Mouse (Mus musculus) forebrain, embryonic 11.5 days (tissue): Measurements from ENCODE around the gene Prm3. TPM values are rescaled to one million over a fixed set of nuclear protein-coding genes. Genes with fewer than 3 reads are reported as not detected.
"Not testable (repeated sequence)": the region's sequence is repeated elsewhere in the genome, so short reads cannot be mapped to it uniquely, and the experiment has no call there.

Experiments used
- ATAC-seq: fragments of 200-750 bp; cut with Nextera tagmentation; replicated peaks from 2 replicates; pipeline ENCODE4 v1.8.0; 2017; ENCODE audit warnings: moderate TSS enrichment; ENCODE audit not compliant: low FRiP score
- DNase-seq: peaks from one replicate; pipeline ENCODE4 v3.0.0-alpha.2; 2017; ENCODE audit warnings: low spot score
- H3K27ac ChIP-seq: fragments of 300-500 bp; sonication (generic); 2 replicates; pipeline ENCODE4 v1.5.1; 2014; ENCODE audit warnings: low read depth, low read length
- H3K27me3 ChIP-seq: fragments of 300-500 bp; sonication (generic); 2 replicates; pipeline ENCODE4 v1.6.1; 2014; ENCODE audit warnings: mild to moderate bottlenecking, low read length, mixed read lengths; ENCODE audit not compliant: control insufficient read depth, insufficient read depth
- H3K36me3 ChIP-seq: fragments of 300-500 bp; sonication (generic); 2 replicates; pipeline ENCODE4 v1.6.1; 2014; ENCODE audit warnings: mild to moderate bottlenecking, low read length, moderate library complexity, mixed read lengths; ENCODE audit not compliant: control insufficient read depth, insufficient read depth
- H3K4me1 ChIP-seq: fragments of 300-500 bp; sonication (generic); replicated peaks from 2 replicates; pipeline ENCODE4 v1.6.1; 2014; ENCODE audit warnings: low read length, mixed read lengths; ENCODE audit not compliant: control insufficient read depth, insufficient read depth
- H3K4me2 ChIP-seq: fragments of 300-500 bp; sonication (generic); 2 replicates; pipeline ENCODE4 v1.6.1; 2014; ENCODE audit warnings: low read depth, mild to moderate bottlenecking, low read length, moderate library complexity, mixed read lengths; ENCODE audit not compliant: severe bottlenecking
- H3K4me3 ChIP-seq: fragments of 300-500 bp; sonication (generic); 2 replicates; pipeline ENCODE4 v1.5.1; 2014; ENCODE audit warnings: low read depth, low read length
- H3K9ac ChIP-seq: fragments of 300-500 bp; sonication (generic); 2 replicates; pipeline ENCODE4 v1.6.1; 2014; ENCODE audit warnings: low read length
- H3K9me3 ChIP-seq: fragments of 300-500 bp; sonication (generic); 2 replicates; pipeline ENCODE4 v1.6.1; 2016; ENCODE audit warnings: low read length, mixed read lengths; ENCODE audit not compliant: control insufficient read depth
- WGBS: fragments of 180-500 bp; shearing (Covaris S2); extraction: QIAGEN DNeasy Blood & Tissue Kit; methylation state at CpG from one replicate; pipeline ENCODE4 v1.1.7; 2014; 5-methylcytosine and 5-hydroxymethylcytosine counted together
- polyA plus RNA-seq: library from polyadenylated mRNA; unstranded; fragments of >200 nt; fragmentation: Nextera tagmentation; extraction: Ambion mirVana; gene quantifications from 2 replicates; pipeline ENCODE4 v1.2.1, GENCODE M21; 2014

Prm3 gene
- polyA plus RNA-seq, 1 experiment from 2014 or later, result not detected

- no peak for ATAC-seq
- WGBS, result 80% methylated on average over 4 of the region's 4 CpGs
Measured at GRCm38 (mm10) chr16:10813726-10814125, 23.0 kb upstream of the Prm3 start.

GRCm38 (mm10) chr16:10812865-10813371 lies 22.2 kb upstream of the Prm3 start, which contains the start of gene Gm11172:
Gene Gm11172, plus strand, starts transcription at chr16:10812915.
- Histone ChIP-seq H3K9me3 (no peaks in the 10 kb centered on the region), H3K9ac (no peak within 1 kb of the TSS), H3K36me3 (no peaks in the 10 kb centered on the region), H3K4me3 (no peak within 1 kb of the TSS), H3K4me2 (no peak within 1 kb of the TSS), H3K27ac (no peak within 1 kb of the TSS), H3K4me1 (no peaks in the 10 kb centered on the region), H3K27me3 (no peaks in the 10 kb centered on the region)
- no peak for ATAC-seq
- DNase-seq, result no peak
- WGBS, result 95% methylated on average over 2 of the region's 2 CpGs

More at GRCm38 (mm10) chr16:10813726-10814125, 23.0 kb upstream of the Prm3 start:
- Histone ChIP-seq H3K9me3 (no peaks in the 10 kb centered on the region), H3K4me3 (no peak overlapping the region), H3K4me2 (no peak overlapping the region), H3K27me3 (no peaks in the 10 kb centered on the region), H3K36me3 (no peaks in the 10 kb centered on the region), H3K4me1 (no peaks in the 10 kb centered on the region), H3K9ac (no peak overlapping the region), H3K27ac (no peak overlapping the region)
- DNase-seq, result no peak

GRCm38 (mm10) chr16:10810376-10810775 lies 19.7 kb upstream of the Prm3 start:
- 93% methylated on average over 1 of the region's 1 CpGs for WGBS
- no peaks in the 10 kb centered on the region for H3K27me3 ChIP-seq
- no peak overlapping the region for H3K27ac ChIP-seq
- H3K4me2 ChIP-seq, result no peak overlapping the region
- DNase-seq (no peak), ATAC-seq (no peak)
- H3K4me3 ChIP-seq, result no peak overlapping the region
- H3K9ac ChIP-seq, result no peak overlapping the region
- H3K36me3 ChIP-seq, result no peaks in the 10 kb centered on the region
- H3K9me3 ChIP-seq, result no peaks in the 10 kb centered on the region
- no peaks in the 10 kb centered on the region for H3K4me1 ChIP-seq

GRCm38 (mm10) chr16:10805789-10806527 lies 15.2 kb upstream of the Prm3 start, which contains the start of gene Prm1:
Gene Prm1, minus strand, starts transcription at chr16:10805839.
- Histone ChIP-seq H3K4me2 (no peak within 1 kb of the TSS), H3K9ac (no peak within 1 kb of the TSS), H3K4me3 (no peak within 1 kb of the TSS), H3K9me3 (no peaks in the 10 kb centered on the region), H3K36me3 (no peaks in the 10 kb centered on the region), H3K4me1 (no peaks in the 10 kb centered on the region), H3K27ac (no peak within 1 kb of the TSS), H3K27me3 (no peaks in the 10 kb centered on the region)
- DNase-seq (no peak), ATAC-seq (no peak)
- 83% methylated on average over 10 of the region's 10 CpGs for WGBS

GRCm38 (mm10) chr16:10802420-10802819 lies 11.7 kb upstream of the Prm3 start:
- not testable (repeated sequence) for ATAC-seq, H3K4me3 ChIP-seq, H3K27me3 ChIP-seq, H3K27ac ChIP-seq, H3K9ac ChIP-seq, H3K9me3 ChIP-seq, DNase-seq, H3K4me1 ChIP-seq, H3K36me3 ChIP-seq, H3K4me2 ChIP-seq
- WGBS, result 91% methylated on average over 3 of the region's 3 CpGs

- 75% methylated on average over 6 of the region's 6 CpGs for WGBS
- H3K9me3 ChIP-seq, result no peaks in the 10 kb centered on the region
- no peak within 1 kb of the TSS for H3K9ac ChIP-seq
- H3K27me3 ChIP-seq, result no peaks in the 10 kb centered on the region
- no peak within 1 kb of the TSS for H3K4me3 ChIP-seq
- DNase-seq, result no peak
- ATAC-seq, result no peak
- no peaks in the 10 kb centered on the region for H3K4me1 ChIP-seq
- no peak within 1 kb of the TSS for H3K4me2 ChIP-seq
- H3K36me3 ChIP-seq, result no peaks in the 10 kb centered on the region
- no peak within 1 kb of the TSS for H3K27ac ChIP-seq
Measured at GRCm38 (mm10) chr16:10796034-10796433, 5.3 kb upstream of the Prm3 start, which contains the start of gene Prm2. Gene Prm2, minus strand, starts transcription at chr16:10796134.

- 44% methylated on average over 4 of the region's 4 CpGs for WGBS
- Histone ChIP-seq H3K9ac (no peak overlapping the region), H3K36me3 (no peaks in the 10 kb centered on the region), H3K4me2 (no peak overlapping the region), H3K4me3 (no peak overlapping the region), H3K9me3 (no peaks in the 10 kb centered on the region), H3K4me1 (peaks cover 4% of the 10 kb centered on the region; the same call in 1 of the 2 replicates), H3K27ac (no peak overlapping the region), H3K27me3 (peaks cover 7% of the 10 kb centered on the region)
- ATAC-seq (no peak), DNase-seq (no peak)
Measured at GRCm38 (mm10) chr16:10788866-10789265, 1.8 kb downstream of the Prm3 start.

GRCm38 (mm10) chr16:10788271-10788670 lies 2.4 kb downstream of the Prm3 start, which contains the start of gene Tnp2:
Gene Tnp2, minus strand, starts transcription at chr16:10788660.
- ATAC-seq (no peak), DNase-seq (no peak)
- Histone ChIP-seq H3K9ac (no peak within 1 kb of the TSS; the same call in 1 of the 2 replicates), H3K27ac (no peak within 1 kb of the TSS), H3K4me2 (no peak within 1 kb of the TSS), H3K4me1 (peaks cover 4% of the 10 kb centered on the region; the same call in 1 of the 2 replicates), H3K36me3 (no peaks in the 10 kb centered on the region), H3K9me3 (no peaks in the 10 kb centered on the region), H3K4me3 (no peak within 1 kb of the TSS), H3K27me3 (peaks cover 12% of the 10 kb centered on the region)
- 56% methylated on average over 16 of the region's 16 CpGs for WGBS
